Mouse (Mus musculus) cerebellum, adult 2 months (tissue): ENCODE results near the gene Ypel5.

Source experiments
- CTCF ChIP-seq: fragments of 200-500 bp; IDR thresholded peaks from 2 replicates; pipeline ENCODE4 v1.5.1; 2011; ENCODE audit warnings: low read depth, mild to moderate bottlenecking, control low read depth, low read length, moderate library complexity, borderline replicate concordance; ENCODE audit not compliant: insufficient read depth
- POLR2A ChIP-seq: fragments of 200-500 bp; IDR thresholded peaks from 2 replicates; pipeline ENCODE4 v1.6.1; 2011; ENCODE audit warnings: low read length, control low read depth, borderline replicate concordance; ENCODE audit not compliant: insufficient read depth

DNA sequence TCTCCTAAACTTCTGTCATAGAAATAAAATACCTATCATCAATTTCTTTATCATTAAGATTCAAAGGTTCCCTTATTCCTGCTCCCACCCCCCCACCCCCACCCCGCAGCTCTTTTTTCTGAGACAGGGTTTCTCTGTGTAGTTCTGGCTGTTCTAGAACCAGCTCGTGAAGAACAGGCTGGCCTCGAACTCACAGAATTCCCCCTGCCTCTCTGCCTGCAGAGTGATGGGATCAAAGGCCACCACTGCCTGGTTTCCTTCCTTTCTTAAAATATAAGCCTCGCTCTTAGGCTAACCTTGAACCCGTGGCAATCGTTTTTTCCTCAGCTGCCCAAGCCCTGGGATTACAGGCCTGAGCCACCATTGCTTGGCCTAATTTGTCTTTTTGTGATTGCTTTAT is 55.3 kb downstream of the Ypel5 start:
- TF ChIP-seq CTCF (no peak), POLR2A (no peak)
